Mouse (Mus musculus) monocyte, adult 2 months (primary cell): ENCODE measurements around the gene Klhl5.

Source experiments
- DNase-seq, 2 experiments: peaks; one replicate each; pipeline ENCODE4 v3.0.0; 2022; ENCODE audit warnings: low spot score in 2 of 2, low read depth in 1 of 2

Klhl5 gene

GRCm38 (mm10) chr5:65182268-65182667, 74.9 kb downstream of the Klhl5 start:
- DNase-seq, result no peak

GRCm38 (mm10) chr5:65191601-65192000, 84.3 kb downstream of the Klhl5 start:
- DNase-seq, result no peak

- DNase-seq, result no peak
These were observed 87.1 kb downstream of the Klhl5 start for GRCm38 (mm10) chr5:65194441-65194840.

GRCm38 (mm10) chr5:65199346-65200128, 92.2 kb downstream of the Klhl5 start, which contains the start of gene Wdr19:
TSS of gene Wdr19 (plus strand) at chr5:65199696.
- peak; percentile 97 for DNase-seq

GRCm38 (mm10) chr5:65204726-65205125, 97.4 kb downstream of the Klhl5 start:
- no peak for DNase-seq

- no peak for DNase-seq
These were observed 106.0 kb downstream of the Klhl5 start for GRCm38 (mm10) chr5:65213321-65213720.
